Mouse (Mus musculus) spleen, postnatal 36 days (tissue): ENCODE results near the gene Axl.
A peak's percentile ranks its signal among the peaks of the same experiment; 100 is the strongest.

Experiments used
- DNase-seq, 2 experiments: peaks; one replicate each; pipeline ENCODE4 v3.0.0; 2022; ENCODE audit warnings: low spot score in 2 of 2, mixed read lengths in 1 of 2

The Axl gene

GRCm38 (mm10) chr7:25788220-25789128 is at the start of gene Axl:
TSS of gene Axl (minus strand) at chr7:25788705.
- DNase-seq, result peak; percentile 24 to 44

DNA sequence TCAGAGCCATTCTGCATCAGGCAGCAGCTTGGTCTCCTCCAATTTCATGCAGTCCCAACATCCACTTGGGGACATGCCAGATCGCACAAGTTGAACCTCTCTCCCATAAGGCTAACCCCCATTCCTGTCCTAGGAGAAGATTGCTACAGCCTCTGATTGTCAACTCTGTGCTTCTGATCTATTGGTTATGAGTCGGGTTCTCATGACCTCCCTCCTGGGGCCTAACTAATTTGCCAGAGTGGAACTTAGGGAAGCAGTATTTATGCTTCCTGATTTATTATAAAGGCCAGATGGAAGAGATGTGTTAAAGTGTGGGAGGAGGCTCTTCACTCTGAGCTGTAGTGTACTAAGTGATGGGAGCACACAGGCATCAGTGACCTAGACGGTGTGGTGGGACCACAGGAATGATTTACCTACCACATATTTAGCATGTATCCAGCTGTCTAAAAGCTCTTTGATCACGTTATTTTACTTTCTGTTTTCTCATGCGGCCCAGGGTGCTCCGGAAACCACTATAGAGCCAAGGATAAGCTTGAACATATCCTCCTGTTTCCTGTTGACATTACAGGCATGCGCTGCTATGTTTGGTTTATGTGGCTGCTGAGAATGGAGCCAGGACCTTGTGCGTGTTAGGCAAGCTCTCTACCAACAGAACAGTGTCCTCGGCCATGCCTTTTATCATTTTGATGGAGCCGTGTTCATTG is 46.8 kb upstream of the Axl start:
- peak; percentile 17 to 28 for DNase-seq

DNA sequence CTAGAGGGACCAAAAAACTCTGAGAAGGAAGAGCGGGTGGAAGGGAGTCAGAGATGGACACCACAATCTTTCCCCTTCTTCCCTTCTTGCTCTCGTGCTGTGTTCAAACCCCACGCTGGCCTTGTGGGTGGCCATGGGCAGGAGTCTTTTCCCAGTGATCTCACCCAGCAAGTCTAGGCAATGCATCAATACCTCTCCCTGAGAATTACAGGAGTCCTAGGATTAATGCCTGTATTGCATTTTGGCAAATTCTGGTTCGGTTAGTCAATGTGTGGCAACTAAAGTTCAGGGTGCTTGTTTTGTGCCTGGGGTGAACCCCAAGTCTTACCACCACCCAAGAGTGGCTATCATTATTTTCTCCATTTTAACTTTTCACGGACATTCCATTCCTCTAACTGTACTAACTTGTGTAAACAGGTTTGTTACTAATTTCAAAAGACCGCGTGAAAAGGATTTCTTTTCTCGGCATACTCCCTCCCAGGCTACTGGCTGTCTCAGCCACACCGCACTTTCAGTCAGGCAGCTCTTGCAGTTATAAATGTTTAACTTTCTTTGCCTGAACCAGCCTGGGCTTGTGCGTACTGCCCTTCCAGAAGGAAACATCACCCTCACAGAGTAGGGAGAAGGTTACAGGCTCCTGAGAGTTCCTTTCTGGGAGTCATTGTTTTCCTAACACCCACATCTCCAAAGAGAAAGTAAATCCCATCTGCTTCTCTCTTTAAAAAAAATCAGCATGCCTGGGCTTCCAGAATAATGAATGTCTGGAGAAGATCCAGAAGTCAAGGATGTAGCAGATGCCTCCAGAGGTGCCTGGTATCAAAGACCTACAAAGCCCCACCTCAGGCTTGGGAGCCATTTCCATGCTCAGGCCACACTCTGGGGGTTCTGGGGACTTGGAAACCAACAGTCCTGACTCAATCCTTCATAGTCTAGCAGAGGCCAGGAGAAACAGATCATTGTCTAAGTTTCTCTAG is 43.3 kb upstream of the Axl start:
- no peak for DNase-seq

- DNase-seq, result no peak
Observed at GRCm38 (mm10) chr7:25830251-25830650, 41.7 kb upstream of the Axl start.

DNA sequence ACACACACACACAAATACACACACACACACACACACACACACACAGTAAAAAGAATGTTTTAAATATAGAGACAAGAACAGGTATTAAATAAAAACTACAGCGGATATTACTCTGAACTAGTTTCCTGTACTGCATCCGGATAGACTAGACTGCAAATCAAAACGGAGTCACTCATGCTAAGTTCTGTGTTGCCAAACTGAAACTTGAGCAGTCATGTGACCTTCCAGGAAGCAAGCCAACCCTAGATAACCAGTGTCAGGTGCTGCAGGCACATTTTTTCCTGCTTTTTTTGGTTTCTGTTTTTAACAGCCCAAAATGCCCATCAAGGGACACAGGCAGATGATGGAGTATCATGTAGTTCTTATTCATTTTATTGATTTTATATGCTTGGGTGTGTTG is 38.7 kb upstream of the Axl start:
- DNase-seq, result peak; percentile 66 to 69

DNA sequence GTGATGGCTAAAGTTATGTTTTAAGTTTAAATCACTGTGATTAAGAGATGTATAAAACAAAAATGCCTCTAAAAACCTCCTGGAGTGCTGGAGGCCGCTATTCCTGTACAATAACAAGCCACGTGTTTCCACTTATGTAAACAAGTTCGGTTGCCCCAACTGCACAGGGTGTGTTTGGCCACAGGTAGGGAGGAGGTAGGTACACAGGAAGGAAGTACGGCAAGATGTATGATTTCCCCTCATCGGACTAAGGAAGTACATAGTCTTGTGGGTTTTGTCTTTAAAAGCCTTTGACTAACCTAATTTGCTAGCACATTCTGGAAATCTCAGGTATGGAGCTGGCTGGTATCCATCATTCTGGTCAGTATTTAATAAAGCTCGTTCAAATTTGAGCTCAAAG is 37.5 kb upstream of the Axl start:
- peak in 1 of 2 experiments; percentile 14 for DNase-seq

DNA sequence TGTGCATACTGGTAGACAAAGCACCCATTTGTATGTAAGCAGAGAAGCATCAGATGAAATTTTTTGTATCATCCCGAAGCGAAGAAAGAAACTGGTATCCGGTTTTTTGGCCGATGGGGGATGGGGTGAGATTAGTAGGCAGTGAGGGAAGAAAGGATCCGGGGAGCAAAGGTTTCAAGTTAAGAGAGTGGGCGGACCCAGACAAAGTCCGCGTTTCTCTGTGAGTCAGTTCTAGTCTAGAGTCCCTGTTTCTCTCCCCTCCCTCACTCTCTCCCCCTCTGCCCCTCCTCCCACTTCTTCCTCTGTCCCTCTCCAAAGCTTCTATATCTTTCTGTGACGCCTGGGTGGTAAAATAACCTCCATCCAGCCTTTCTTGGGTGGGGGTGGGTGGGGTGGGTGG is 36.5 kb upstream of the Axl start:
- no peak for DNase-seq

GRCm38 (mm10) chr7:25816241-25816919 is 27.9 kb upstream of the Axl start, which contains the start of gene Cyp2s1:
TSS of gene Cyp2s1 (minus strand) at chr7:25816913.
- DNase-seq, result peak; percentile 15 to 20

DNA sequence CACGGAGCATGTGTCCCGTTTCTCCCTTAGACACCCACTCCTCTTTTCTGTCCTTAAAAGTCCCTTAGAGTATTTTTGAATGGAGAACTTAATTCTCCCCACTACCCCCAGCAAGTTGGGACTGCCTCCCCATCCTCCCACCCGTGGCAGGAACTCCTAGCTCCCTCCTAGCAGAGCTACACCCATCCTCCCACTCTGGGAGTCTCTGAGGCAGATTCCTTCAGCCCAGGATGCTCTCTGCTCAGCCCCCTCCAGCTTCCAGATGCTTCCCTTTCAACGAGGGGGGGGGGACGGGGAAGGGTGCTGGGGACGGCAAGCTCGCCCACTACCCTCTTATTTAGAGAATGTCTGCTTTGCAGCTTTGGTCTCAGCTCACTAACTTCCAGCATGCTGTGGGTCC is 27.1 kb upstream of the Axl start:
- DNase-seq, result no peak

GRCm38 (mm10) chr7:25814711-25815110 is 26.2 kb upstream of the Axl start:
- DNase-seq, result no peak

DNA sequence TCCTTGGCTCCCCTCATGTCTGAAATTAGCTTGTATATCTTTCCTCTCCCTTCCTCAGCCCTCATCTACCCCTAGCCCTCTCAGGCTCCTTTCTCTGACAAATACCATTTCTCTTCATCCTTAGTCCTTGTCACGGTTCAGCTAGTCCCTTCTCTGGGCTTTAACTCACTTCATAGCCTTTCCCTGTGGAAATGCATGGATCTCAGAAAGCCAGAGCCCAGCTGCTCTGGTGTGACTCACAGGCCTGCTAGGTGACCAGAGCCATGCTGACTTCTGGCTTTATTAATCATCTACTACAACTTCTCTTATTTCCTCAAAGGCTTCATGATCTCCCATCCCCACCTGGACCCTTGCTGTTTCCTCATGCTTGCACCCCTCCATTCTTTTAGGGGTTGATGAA is 23.7 kb upstream of the Axl start:
- DNase-seq, result no peak

DNA sequence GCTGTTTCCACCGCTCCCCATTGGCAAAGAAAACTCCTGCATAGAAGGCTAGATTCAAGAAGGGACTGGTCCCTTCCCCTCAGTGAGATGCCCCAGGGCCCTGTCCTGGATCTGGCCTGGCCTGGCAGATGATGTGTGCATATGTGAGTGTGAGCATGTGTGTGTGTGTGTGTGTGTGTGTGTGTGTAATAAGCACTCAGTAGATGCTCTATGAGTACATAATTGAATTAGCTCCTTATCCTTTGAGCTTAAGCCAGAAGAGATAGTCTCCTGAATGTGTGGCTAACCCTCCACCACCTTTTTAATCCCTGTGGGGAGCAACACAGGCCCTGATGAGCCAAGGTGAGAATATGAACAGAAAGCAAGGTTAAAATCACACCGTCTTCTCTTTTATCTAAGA is 23.2 kb upstream of the Axl start:
- DNase-seq, result no peak

DNA sequence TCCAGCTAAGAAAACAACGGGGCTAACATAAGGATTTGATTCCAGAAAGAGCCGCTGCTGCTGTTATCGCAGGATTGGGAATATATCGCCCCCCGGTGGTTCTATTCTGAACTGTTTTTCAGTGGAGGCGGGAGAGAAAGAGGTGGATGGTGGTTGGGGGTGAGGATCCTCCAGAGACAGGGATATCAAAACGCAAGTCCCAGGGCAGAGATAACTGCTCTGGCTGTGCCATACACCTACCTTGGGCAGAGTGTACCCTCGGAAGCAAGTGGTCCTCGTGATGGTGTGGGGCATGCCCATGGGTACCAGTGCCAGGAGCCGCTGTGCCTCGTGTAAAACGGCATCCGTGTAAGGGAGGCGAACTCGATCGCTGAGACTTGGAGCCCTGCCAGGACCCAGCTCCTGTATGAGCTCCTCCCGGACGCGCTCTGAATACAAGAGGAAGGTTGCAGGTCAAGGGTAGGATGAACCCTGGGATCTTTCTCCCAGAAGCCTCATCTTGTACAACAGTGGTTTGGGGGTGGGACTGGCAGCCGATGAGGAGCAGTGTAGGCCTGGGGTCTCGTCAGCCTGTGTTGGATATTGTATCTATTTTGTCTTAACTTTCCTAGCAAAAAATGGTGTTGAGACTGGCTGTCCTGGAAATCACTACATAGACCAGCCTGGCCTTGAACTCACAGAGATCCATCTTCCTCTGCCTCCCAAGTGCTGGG is 17.3 kb upstream of the Axl start:
- peak; percentile 37 to 53 for DNase-seq

DNA sequence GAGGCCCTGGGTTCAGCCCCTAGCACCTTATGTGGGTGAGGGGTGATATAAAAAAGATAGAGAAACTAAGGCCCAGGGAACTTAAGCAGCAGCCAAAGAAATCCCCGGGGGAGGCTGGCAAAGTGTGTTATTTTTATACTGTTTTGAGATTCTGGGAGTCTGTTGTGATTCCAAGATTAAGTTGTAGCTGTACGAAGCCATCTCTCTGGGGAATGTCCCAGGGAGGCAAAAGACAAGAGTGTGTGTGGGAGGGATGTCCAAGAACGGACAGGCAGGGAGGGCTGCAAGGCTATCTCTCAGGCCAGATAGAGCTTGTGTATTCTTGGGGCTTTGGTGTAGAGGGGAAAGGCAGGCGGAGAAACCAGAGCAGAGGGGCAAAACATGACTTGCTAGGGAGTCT is 16.3 kb upstream of the Axl start:
- DNase-seq, result no peak

GRCm38 (mm10) chr7:25803460-25803859 is 15.0 kb upstream of the Axl start:
- no peak for DNase-seq

DNA sequence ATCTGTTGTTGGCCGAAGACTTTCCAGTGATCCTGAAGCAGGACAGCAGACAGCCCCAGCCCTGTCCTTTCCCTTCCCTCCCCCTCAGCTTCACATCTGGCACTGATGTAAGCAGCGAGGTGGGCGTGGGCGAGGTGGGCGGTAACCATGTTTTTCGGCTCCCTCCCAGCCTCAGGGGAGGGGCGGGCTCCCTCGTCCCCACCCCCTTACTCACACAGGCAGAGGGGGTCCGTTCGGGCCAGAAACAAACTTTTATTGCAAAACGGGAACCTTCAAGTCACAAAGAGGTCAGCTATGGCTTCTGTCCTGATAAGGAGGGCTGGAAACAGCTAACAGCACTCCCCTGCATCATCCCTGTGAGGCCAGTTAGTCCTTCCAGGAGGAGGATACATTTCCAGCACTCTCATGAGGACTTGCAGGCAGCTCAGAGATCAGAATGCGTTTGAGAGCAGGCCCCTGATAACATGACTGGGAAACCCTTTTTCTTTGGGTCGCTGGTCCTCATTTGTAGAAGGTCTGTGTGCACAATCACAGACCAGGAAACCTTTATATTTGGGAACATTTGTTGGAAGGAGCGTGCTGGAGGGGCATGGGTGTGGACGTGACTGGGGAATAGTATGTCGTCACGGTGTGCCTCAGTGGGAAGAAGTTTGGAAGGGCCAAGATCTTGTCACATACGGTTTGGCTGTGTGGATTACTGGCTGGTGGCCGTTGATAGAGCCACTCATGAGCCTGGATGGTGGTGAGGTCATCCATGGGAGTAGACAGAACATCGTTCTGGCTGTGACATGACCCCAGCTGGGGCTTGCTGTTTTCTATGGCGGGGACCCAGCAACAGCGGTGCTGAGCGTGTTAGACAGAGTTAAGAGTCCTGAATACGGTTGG is 14.0 kb upstream of the Axl start:
- DNase-seq, result no peak

- no peak for DNase-seq
Observed at GRCm38 (mm10) chr7:25801031-25801430, 12.5 kb upstream of the Axl start.

DNA sequence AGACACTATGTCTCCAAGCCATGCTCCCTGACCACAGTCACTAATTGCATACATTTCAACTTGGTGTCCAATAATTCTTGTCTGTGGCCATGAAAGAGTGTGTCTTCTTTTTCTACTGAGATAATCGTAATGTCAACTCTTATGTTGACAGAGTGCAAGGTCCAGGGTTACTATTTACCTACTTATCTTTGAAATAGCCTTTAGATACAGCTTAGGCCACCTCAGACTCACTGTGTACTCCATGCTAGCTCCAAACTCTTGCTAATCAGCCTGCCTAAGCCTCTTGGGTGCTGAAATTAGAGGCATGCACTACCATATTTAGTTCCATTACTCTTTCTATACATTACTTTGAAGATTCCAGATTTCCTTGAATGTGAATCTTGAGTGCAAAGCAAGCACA is 10.9 kb upstream of the Axl start:
- DNase-seq, result no peak

DNA sequence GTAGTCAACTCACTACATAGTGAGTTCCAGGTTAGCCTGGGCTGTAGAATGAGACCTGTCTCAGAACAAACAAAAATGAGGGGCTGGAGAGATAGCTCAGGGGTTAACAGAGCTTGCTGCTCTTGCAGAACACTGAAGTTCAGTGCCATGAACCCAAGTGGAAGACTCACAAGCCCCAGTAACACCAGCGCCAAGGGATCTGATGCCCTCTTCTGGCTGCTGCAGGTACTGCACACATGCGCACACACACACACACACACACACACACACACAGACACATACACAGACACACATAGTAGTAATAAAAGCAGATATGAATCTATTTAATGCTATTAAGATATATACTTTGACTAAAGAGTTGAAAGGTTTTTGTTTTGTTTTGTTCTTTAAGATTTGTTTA is 10.0 kb upstream of the Axl start:
- DNase-seq, result no peak

DNA sequence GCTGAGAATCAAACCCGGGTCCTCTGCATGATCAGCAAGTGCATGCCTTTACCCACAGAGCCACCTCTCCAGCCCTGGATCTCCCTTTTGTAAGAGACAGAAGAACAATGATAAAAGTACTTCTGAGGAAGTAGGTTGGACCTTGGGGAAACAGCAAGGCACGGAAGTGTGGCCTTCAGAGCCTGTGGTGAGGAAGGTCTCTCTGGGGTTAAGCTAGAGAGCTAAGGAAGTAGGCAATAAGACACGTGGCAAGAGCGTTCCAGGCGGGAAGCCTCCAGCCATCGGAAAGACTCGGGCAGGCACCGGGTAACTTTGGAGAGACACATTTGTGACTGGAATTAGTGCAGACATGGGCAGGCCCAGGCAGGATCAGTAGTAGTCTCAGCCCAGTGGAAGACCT is 6.3 kb upstream of the Axl start:
- DNase-seq, result no peak
